Mouse (Mus musculus): ENCODE measurements at regions not wholly inside any gene's neighbourhood (a gene's known extent, or its start where the extent isn't known, plus 50 kb on each side); places are given as distances from the start of the nearest gene placed in this dataset.
"Not testable (repeated sequence)": the region's sequence is repeated elsewhere in the genome, so short reads cannot be mapped to it uniquely, and the experiment has no call there.

DNA sequence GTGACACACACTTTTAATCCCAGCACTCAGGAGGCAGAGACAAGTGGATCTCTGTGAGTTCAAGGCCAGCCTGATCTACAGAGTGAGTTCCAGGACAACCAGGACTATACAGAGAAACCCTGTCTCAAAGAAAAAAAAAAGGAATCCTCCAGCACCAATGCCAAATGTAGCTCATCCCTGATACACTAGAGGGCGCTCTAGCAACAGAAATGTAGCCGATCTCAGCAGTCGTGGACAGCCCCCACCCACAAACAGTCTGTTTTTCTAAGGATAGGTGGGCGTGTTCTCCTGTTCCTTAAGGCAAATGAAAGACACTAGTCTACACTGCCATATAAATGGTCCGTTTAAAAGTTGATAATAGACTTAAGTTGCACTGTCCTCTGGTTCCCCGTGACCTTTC is 2447.9 kb upstream of the Gm8797 start:
- H3K27me3 ChIP-seq (ENCODE audit: low read depth, poor library complexity, severe bottlenecking); H3K27ac ChIP-seq; H3K36me3 ChIP-seq; DNase-seq (ENCODE audit: low spot score); H3K4me1 ChIP-seq; H3K4me3 ChIP-seq; H3K9me3 ChIP-seq (replicated peaks): not testable (repeated sequence)
- 37% methylated on average over 6 of the region's 6 CpGs for WGBS

DNA sequence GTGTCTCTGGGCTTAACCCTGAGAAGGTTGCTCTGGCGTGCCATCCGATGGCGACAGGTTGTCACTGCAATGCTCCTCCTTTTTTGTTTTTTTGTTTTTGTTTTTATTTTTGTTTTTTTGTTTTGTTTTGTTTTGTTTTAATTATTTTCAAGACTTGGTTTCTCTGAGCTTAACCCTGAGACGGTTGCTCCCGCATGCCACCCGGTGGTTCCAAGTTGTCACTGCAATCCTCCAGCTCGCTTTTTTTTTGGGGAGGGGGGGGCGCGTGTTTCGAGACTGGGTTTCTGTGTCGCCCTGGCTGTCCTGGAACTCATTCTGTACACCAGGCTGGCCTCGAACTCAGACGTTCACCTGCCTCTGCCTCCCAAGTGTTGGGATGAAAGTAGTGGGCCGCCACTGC is 2442.1 kb upstream of the Gm8797 start:
- Histone ChIP-seq H3K4me3 (no peak overlapping the region), H3K27ac (no peak overlapping the region), H3K36me3 (no peaks in the 10 kb centered on the region), H3K4me1 (no peaks in the 10 kb centered on the region), H3K9me3 (replicated peaks) (peaks cover 10% of the 10 kb centered on the region; the same call in 1 of the 2 replicates), H3K27me3 (ENCODE audit: low read depth, poor library complexity, severe bottlenecking) (no peaks in the 10 kb centered on the region)
- no peak for DNase-seq (ENCODE audit: low spot score)
- WGBS = 59% methylated on average over 14 of the region's 14 CpGs

DNA sequence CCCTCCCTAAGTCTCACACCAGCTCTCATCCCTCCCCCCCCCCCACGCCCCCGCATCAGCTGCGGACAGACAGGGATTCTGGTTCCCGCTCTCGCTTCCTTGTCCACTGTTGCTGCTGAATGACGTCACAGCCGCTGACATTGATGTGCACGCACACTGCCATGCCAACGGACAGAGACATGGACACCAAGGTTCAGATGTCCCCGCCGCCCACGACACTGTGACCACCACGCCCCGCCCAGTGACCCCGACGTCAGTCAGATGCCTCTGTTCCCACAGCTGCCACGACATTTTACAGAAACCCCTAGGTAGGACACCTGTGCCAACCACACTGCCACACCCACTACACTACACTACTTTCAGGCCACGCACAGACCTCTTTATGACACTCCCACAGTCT is 2441.6 kb upstream of the Gm8797 start:
- H3K4me1 ChIP-seq = no peaks in the 10 kb centered on the region
- H3K9me3 ChIP-seq (replicated peaks) = peaks cover 10% of the 10 kb centered on the region; the same call in 1 of the 2 replicates
- no peak for DNase-seq (ENCODE audit: low spot score)
- no peaks in the 10 kb centered on the region for H3K36me3 ChIP-seq
- no peak overlapping the region for H3K27ac ChIP-seq
- H3K27me3 ChIP-seq (ENCODE audit: low read depth, poor library complexity, severe bottlenecking) = no peaks in the 10 kb centered on the region
- no peak overlapping the region for H3K4me3 ChIP-seq
- 64% methylated on average over 18 of the region's 18 CpGs for WGBS

DNA sequence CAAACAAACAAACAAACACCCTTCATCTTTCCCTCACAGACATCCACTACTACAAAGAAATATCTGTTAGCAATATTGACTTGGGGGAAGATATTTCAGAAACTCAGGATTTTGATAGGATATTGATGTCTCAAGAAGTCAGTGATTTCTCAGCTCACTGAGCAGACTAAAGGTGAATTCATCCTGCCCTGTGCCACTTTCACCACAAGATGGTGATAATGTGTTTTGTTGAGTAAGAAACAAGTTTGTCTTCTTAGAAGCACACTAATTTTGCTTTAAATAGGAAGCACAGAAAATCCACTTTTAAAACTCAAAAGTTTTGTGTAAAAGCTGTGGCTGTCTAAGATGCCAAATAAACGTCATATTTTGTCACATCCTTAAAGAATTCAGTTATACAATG is 2439.8 kb upstream of the Gm8797 start:
- WGBS = 44% methylated on average over 1 of the region's 1 CpGs

DNA sequence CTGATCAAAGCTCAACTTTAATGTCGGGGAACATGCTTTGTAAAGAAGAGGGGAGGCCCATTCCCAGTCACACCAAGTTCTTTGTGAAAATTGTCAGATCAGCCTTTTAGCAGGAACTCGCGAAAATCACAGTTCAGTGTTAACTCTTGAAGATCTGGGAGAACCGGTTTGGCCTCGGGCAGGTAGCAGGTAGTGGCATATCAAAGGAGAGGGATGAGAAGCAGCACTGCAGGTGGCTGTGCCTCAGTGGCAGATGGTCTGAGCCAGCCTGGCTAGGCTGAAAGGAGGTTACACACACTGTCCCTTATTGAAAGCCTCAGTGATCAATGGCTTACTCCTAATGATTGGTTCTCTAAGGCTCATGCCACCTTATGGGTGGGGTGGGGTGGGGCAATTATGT is 2401.0 kb upstream of the Gm8797 start:
- Histone ChIP-seq H3K27ac (no peak overlapping the region), H3K27me3 (ENCODE audit: low read depth, poor library complexity, severe bottlenecking) (no peaks in the 10 kb centered on the region), H3K9me3 (replicated peaks) (peaks cover 5% of the 10 kb centered on the region; the same call in 1 of the 2 replicates), H3K36me3 (no peaks in the 10 kb centered on the region), H3K4me1 (no peaks in the 10 kb centered on the region), H3K4me3 (no peak overlapping the region)
- no peak for DNase-seq (ENCODE audit: low spot score)
- WGBS = 45% methylated on average over 5 of the region's 5 CpGs

More for the DNA sequence above, 2439.8 kb upstream of the Gm8797 start:
- no peak for DNase-seq (ENCODE audit: low spot score)
- Histone ChIP-seq H3K4me3 (no peak overlapping the region), H3K36me3 (no peaks in the 10 kb centered on the region), H3K4me1 (no peaks in the 10 kb centered on the region), H3K27ac (no peak overlapping the region), H3K27me3 (ENCODE audit: low read depth, poor library complexity, severe bottlenecking) (no peaks in the 10 kb centered on the region), H3K9me3 (replicated peaks) (peaks cover 10% of the 10 kb centered on the region; the same call in 1 of the 2 replicates)

DNA sequence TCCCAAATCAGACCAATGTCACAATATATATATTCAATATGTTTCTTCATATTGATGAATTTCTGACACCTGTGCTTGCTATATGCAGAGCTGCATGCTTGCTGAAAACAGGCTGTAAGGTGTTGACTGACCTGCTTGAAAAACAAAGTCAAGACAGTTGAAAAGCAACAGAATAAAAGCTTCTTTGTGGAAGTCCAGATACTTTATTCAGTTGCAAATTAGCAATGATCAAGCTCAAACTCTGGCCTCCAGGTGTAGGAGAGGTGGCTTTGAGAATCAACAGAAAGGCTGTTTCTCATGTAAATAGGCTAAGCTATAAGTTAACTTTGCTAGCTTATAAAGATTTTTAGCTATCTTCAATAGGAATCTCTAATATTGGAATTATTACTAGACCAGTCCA is 2379.7 kb upstream of the Gm8797 start:
- not testable (repeated sequence) for H3K4me3 ChIP-seq; H3K27me3 ChIP-seq (ENCODE audit: low read depth, poor library complexity, severe bottlenecking); H3K9me3 ChIP-seq (replicated peaks); H3K36me3 ChIP-seq; DNase-seq (ENCODE audit: low spot score); H3K27ac ChIP-seq; H3K4me1 ChIP-seq

DNA sequence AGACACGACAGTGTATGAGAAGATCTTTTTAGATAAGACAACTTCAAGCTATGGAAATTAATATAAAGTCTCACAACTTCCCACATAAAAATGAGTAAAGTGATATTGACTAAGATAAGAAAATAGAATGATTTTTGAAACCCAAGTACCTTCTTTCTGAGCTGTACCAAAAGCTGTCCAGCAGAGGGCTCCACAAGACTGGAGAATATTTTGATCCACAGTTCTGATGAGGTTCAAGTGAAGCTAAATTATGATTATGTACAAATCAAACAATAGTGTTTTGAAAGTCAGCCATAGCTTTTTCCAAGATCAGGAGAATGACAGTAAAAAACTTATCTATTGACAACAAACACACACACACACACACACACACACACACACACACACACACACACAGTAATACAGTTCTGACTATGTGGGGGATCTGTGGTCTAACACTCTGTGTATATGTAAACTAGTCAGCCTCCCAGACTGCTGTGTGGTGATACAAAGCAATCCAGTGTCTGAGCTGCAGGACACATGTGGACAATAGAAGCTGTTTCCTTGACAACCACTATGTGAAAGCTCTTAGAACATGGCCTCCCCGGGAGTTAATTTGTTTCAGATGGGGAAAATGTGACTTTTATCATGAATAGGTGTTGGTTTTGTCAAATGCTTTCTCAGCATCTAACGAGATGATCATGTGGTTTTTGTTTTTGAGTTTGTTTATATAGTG is 2362.4 kb upstream of the Gm8797 start:
- WGBS = 50% methylated on average over 3 of the region's 3 CpGs

More for the DNA sequence above, 2362.4 kb upstream of the Gm8797 start:
- no peak overlapping the region for H3K4me3 ChIP-seq
- H3K4me1 ChIP-seq = no peaks in the 10 kb centered on the region
- no peaks in the 10 kb centered on the region for H3K36me3 ChIP-seq
- H3K27me3 ChIP-seq (ENCODE audit: low read depth, poor library complexity, severe bottlenecking) = no peaks in the 10 kb centered on the region
- no peaks in the 10 kb centered on the region for H3K9me3 ChIP-seq (replicated peaks)
- H3K27ac ChIP-seq = no peak overlapping the region
- peak; percentile 31 for DNase-seq (ENCODE audit: low spot score)

All from limb, embryonic 10.5 days (tissue).